Mouse (Mus musculus): Measurements from ENCODE around the gene Btbd1. TPM values are rescaled to one million over a fixed set of nuclear protein-coding genes. Genes with fewer than 3 reads are reported as not detected.

Gene Btbd1
- total and polyA plus RNA-seq, 3 experiments = 9.2 to 91.8 (median 74.6) TPM

- peaks cover 11% of the 10 kb centered on the region for H3K4me1 ChIP-seq (ENCODE audit: insufficient read depth, low read depth, low read length)
- peaks cover 18% of the 10 kb centered on the region; the same call in 1 of the 2 replicates for H3K27me3 ChIP-seq (ENCODE audit: insufficient read depth, low read length)
- DNase-seq (ENCODE audit: low spot score) (no peak), ATAC-seq (ENCODE audit: extremely low read depth, insufficient number of reproducible peaks, low FRiP score, poor library complexity, severe bottlenecking) (no peak)
- H3K4me3 ChIP-seq (ENCODE audit: low read depth, low read length) = no peak overlapping the region
- no peaks in the 10 kb centered on the region for H3K36me3 ChIP-seq (replicated peaks)
- TF ChIP-seq POLR2AphosphoS5 (IDR thresholded peaks at IDR 0.05; ENCODE audit: insufficient replicate concordance, low read depth, low read length) = no peak
- TF ChIP-seq CTCF (IDR thresholded peaks at IDR 0.05; ENCODE audit: low read depth, low read length) = no peak
- TF ChIP-seq TAL1 (conservative IDR thresholded peaks at IDR 0.05; ENCODE audit: low read depth, low read length) = no peak
- TF ChIP-seq GATA1 (IDR thresholded peaks at IDR 0.05; ENCODE audit: borderline replicate concordance, low read length) = no peak
- TF ChIP-seq GATA2 (IDR thresholded peaks at IDR 0.05; ENCODE audit: borderline replicate concordance, low read depth, low read length) = no peak
- no peaks in the 10 kb centered on the region for H3K9me3 ChIP-seq (replicated peaks)
These were observed 38.1 kb upstream of the Btbd1 start for GRCm38 (mm10) chr7:81867231-81867930.

DNA sequence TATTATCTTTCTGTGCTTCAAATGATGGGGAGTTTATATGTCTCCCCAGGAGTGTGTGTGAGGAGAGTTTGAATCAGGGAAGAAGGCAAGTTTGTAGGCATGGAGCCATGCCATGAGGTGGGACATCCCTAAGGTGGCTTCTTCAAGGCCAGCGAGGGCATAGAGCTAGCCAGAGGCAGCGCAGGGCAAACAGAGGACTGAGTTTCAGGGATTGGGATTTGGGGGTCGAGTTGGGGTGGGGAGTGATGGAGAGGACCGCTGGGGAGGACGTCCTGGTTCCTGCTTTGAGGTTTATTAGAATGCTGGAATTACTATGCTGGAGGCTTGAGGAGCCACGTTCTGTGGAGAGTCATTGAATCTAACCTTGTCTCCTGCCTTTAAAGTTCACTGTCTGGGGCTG lies 36.7 kb upstream of the Btbd1 start:
- H3K27me3 ChIP-seq (ENCODE audit: insufficient read depth, low read length) = peaks cover 14% of the 10 kb centered on the region; the same call in 1 of the 2 replicates
- peaks cover 11% of the 10 kb centered on the region for H3K4me1 ChIP-seq (ENCODE audit: insufficient read depth, low read depth, low read length)
- no peaks in the 10 kb centered on the region for H3K9me3 ChIP-seq (replicated peaks)
- no peak for TF ChIP-seq GATA2 (IDR thresholded peaks at IDR 0.05; ENCODE audit: borderline replicate concordance, low read depth, low read length)
- TF ChIP-seq TAL1 (conservative IDR thresholded peaks at IDR 0.05; ENCODE audit: low read depth, low read length) = no peak
- TF ChIP-seq POLR2AphosphoS5 (IDR thresholded peaks at IDR 0.05; ENCODE audit: insufficient replicate concordance, low read depth, low read length) = no peak
- no peak for TF ChIP-seq CTCF (IDR thresholded peaks at IDR 0.05; ENCODE audit: low read depth, low read length)
- TF ChIP-seq GATA1 (IDR thresholded peaks at IDR 0.05; ENCODE audit: borderline replicate concordance, low read length) = no peak
- no peak overlapping the region for H3K4me3 ChIP-seq (ENCODE audit: low read depth, low read length)
- no peak for ATAC-seq (ENCODE audit: extremely low read depth, insufficient number of reproducible peaks, low FRiP score, poor library complexity, severe bottlenecking)
- no peak for DNase-seq (ENCODE audit: low spot score)
- no peaks in the 10 kb centered on the region for H3K36me3 ChIP-seq (replicated peaks)

- ATAC-seq (ENCODE audit: extremely low read depth, insufficient number of reproducible peaks, low FRiP score, poor library complexity, severe bottlenecking) (no peak), DNase-seq (ENCODE audit: low spot score) (no peak)
- Histone ChIP-seq H3K36me3 (replicated peaks) (no peaks in the 10 kb centered on the region), H3K9me3 (replicated peaks) (no peaks in the 10 kb centered on the region), H3K27me3 (ENCODE audit: insufficient read depth, low read length) (peaks cover 17% of the 10 kb centered on the region), H3K4me3 (ENCODE audit: low read depth, low read length) (no peak overlapping the region; the same call in 1 of the 2 replicates), H3K4me1 (ENCODE audit: insufficient read depth, low read depth, low read length) (peaks cover 11% of the 10 kb centered on the region)
- TF ChIP-seq POLR2AphosphoS5 (IDR thresholded peaks at IDR 0.05; ENCODE audit: insufficient replicate concordance, low read depth, low read length) = no peak
- no peak for TF ChIP-seq GATA2 (IDR thresholded peaks at IDR 0.05; ENCODE audit: borderline replicate concordance, low read depth, low read length)
- TF ChIP-seq TAL1 (conservative IDR thresholded peaks at IDR 0.05; ENCODE audit: low read depth, low read length) = no peak
- no peak for TF ChIP-seq GATA1 (IDR thresholded peaks at IDR 0.05; ENCODE audit: borderline replicate concordance, low read length)
- no peak for TF ChIP-seq CTCF (IDR thresholded peaks at IDR 0.05; ENCODE audit: low read depth, low read length)
These were observed 35.3 kb upstream of the Btbd1 start for GRCm38 (mm10) chr7:81864552-81864951.

DNA sequence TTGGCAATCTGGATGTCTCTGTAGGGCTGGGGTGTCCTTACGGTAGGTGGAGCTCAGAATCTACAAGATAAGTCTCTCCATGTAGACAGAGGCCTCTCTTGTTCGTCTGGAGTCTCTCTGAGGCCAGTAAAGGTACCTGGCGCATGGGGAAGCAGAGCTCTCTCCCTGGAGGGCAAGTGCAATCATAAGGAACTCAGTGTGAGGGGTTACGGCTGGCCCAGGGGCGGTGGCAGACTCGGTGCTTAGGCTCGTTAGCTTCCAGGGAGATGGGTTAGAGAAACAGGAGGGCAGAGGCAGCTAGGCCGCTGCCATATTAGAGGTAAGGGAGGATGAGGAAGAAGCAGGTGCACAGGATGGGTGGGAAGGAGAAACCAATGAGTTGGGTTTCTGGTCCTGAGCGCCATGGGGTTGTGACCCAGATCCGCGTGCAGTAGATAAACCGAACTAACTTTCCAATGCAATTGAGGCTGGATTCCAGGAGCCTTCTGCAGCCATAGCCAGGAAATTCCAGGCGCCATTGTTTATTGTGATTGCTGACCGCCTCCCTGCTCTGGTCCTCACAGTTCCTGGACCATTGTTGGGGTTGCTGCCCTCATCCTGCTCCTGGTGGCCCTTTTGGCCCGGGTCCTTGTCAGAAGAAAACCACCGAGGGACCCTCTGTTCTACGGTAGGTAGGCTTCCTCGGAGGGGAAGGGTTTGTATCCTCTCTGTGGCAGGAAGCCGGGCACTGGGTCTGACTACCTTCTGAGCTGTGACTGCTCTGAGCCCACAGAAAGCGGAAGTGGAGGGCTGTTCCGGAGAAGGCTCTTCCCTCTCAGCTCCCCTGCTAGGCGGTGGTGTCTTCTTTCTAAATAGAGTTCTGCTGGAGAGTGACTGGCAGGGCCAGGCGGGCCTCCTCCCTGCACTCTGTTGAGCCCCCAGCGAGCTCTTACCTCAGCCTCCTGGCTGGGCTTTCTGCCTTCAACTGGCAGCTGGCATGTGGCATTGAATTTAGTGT lies 33.7 kb upstream of the Btbd1 start:
- Histone ChIP-seq H3K4me1 (ENCODE audit: insufficient read depth, low read depth, low read length) (peaks cover 11% of the 10 kb centered on the region), H3K27me3 (ENCODE audit: insufficient read depth, low read length) (peaks cover 21% of the 10 kb centered on the region), H3K9me3 (replicated peaks) (no peaks in the 10 kb centered on the region), H3K4me3 (ENCODE audit: low read depth, low read length) (no peak overlapping the region), H3K36me3 (replicated peaks) (no peaks in the 10 kb centered on the region)
- DNase-seq (ENCODE audit: low spot score) (no peak), ATAC-seq (ENCODE audit: extremely low read depth, insufficient number of reproducible peaks, low FRiP score, poor library complexity, severe bottlenecking) (no peak)
- TF ChIP-seq GATA1 (IDR thresholded peaks at IDR 0.05; ENCODE audit: borderline replicate concordance, low read length) (no peak), POLR2AphosphoS5 (IDR thresholded peaks at IDR 0.05; ENCODE audit: insufficient replicate concordance, low read depth, low read length) (no peak), TAL1 (conservative IDR thresholded peaks at IDR 0.05; ENCODE audit: low read depth, low read length) (no peak), CTCF (IDR thresholded peaks at IDR 0.05; ENCODE audit: low read depth, low read length) (no peak), GATA2 (IDR thresholded peaks at IDR 0.05; ENCODE audit: borderline replicate concordance, low read depth, low read length) (no peak)

DNA sequence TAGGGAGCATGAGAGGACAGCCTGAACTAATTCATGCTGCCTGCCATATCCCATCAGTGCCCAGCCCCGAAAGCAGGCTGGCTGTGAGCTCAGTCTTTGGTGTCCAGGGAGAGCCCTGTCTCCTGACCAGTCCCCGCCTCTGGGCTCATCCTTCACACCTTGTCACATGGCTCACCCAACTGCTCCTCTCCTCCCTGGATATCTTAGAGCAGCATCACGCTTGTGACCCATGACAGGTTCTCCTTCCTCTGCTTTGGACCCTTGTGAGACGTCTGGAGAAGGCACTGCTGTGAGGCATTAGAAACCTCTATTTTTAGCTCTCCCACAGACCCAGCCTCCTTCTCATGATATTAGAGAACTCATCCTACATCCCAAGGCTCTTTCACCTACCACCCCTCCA lies 32.7 kb upstream of the Btbd1 start:
- Histone ChIP-seq H3K36me3 (replicated peaks) (no peaks in the 10 kb centered on the region), H3K4me3 (ENCODE audit: low read depth, low read length) (no peak overlapping the region), H3K27me3 (ENCODE audit: insufficient read depth, low read length) (peaks cover 16% of the 10 kb centered on the region), H3K9me3 (replicated peaks) (no peaks in the 10 kb centered on the region), H3K4me1 (ENCODE audit: insufficient read depth, low read depth, low read length) (peaks cover 11% of the 10 kb centered on the region)
- ATAC-seq (ENCODE audit: extremely low read depth, insufficient number of reproducible peaks, low FRiP score, poor library complexity, severe bottlenecking) (no peak), DNase-seq (ENCODE audit: low spot score) (no peak)
- TF ChIP-seq GATA2 (IDR thresholded peaks at IDR 0.05; ENCODE audit: borderline replicate concordance, low read depth, low read length) (no peak), GATA1 (IDR thresholded peaks at IDR 0.05; ENCODE audit: borderline replicate concordance, low read length) (no peak), POLR2AphosphoS5 (IDR thresholded peaks at IDR 0.05; ENCODE audit: insufficient replicate concordance, low read depth, low read length) (no peak), TAL1 (conservative IDR thresholded peaks at IDR 0.05; ENCODE audit: low read depth, low read length) (no peak), CTCF (IDR thresholded peaks at IDR 0.05; ENCODE audit: low read depth, low read length) (no peak)

DNA sequence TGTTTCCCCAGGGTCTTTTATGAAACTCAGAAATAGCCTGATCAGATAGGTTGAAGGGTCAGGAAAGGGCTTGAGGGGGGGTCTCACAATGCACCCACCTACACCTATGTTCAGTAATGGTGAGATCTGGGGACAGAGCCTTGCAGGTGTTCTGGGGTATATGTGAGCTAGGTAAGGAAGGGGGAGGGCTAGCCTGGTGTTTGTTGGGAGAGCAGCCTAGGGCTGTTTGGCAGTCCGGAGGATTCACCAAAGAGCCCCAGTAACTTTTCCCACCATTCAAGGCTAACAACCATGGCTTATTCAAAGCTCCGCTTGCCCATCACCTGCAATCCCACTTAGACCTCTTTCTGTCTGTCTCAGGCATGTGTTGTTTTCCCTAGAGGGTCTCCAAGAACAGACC lies 32.2 kb upstream of the Btbd1 start:
- Histone ChIP-seq H3K9me3 (replicated peaks) (no peaks in the 10 kb centered on the region), H3K4me1 (ENCODE audit: insufficient read depth, low read depth, low read length) (peaks cover 11% of the 10 kb centered on the region), H3K27me3 (ENCODE audit: insufficient read depth, low read length) (peaks cover 16% of the 10 kb centered on the region), H3K4me3 (ENCODE audit: low read depth, low read length) (no peak overlapping the region), H3K36me3 (replicated peaks) (no peaks in the 10 kb centered on the region)
- TF ChIP-seq TAL1 (conservative IDR thresholded peaks at IDR 0.05; ENCODE audit: low read depth, low read length) (no peak), CTCF (IDR thresholded peaks at IDR 0.05; ENCODE audit: low read depth, low read length) (no peak), POLR2AphosphoS5 (IDR thresholded peaks at IDR 0.05; ENCODE audit: insufficient replicate concordance, low read depth, low read length) (no peak), GATA1 (IDR thresholded peaks at IDR 0.05; ENCODE audit: borderline replicate concordance, low read length) (no peak), GATA2 (IDR thresholded peaks at IDR 0.05; ENCODE audit: borderline replicate concordance, low read depth, low read length) (no peak)
- ATAC-seq (ENCODE audit: extremely low read depth, insufficient number of reproducible peaks, low FRiP score, poor library complexity, severe bottlenecking) (no peak), DNase-seq (ENCODE audit: low spot score) (no peak)
